Mouse (Mus musculus): ENCODE measurements around the gene Fhl3.

GRCm38 (mm10) chr4:124672347-124673320 lies 27.9 kb upstream of the Fhl3 start:
- TF ChIP-seq CTCF (IDR thresholded peaks at IDR 0.05; ENCODE audit: control insufficient read depth, insufficient read depth, insufficient read length) (no peak), USF1 (IDR thresholded peaks at IDR 0.05; ENCODE audit: low read depth) (no peak), MAX (IDR thresholded peaks at IDR 0.05) (no peak), CEBPB (IDR thresholded peaks at IDR 0.05; ENCODE audit: low read depth) (no peak), MYOG (IDR thresholded peaks at IDR 0.05; ENCODE audit: control insufficient read depth, extremely low read depth, insufficient read length) (no peak), MYOD1 (IDR thresholded peaks at IDR 0.05; ENCODE audit: control insufficient read depth, insufficient read length, low read depth) (no peak), FOSL1 (IDR thresholded peaks at IDR 0.05; ENCODE audit: insufficient read depth, low read length, poor library complexity, severe bottlenecking) (no peak)

Measured in C2C12 (cell line).